Mouse (Mus musculus) gastrocnemius, postnatal 10 days (tissue): ENCODE results near the gene Wbp1. TPM values are rescaled to one million over a fixed set of nuclear protein-coding genes. Genes with fewer than 3 reads are reported as not detected.

Experiments
- DNase-seq: peaks from one replicate; pipeline ENCODE4 v3.0.0; 2021; ENCODE audit warnings: mixed read lengths
- total RNA-seq, 2 experiments: library from RNA; stranded (reverse); gene quantifications; 2 replicates each; pipeline ENCODE4 v1.2.3; 2021

Wbp1 gene
- total RNA-seq, 2 experiments from 2014 or later, result 48.0 to 52.3 TPM

- no peak for DNase-seq
Observed at GRCm38 (mm10) chr6:83116373-83117164, 4.8 kb downstream of the Wbp1 start.

- DNase-seq, result no peak
Observed at GRCm38 (mm10) chr6:83115682-83116372, 5.5 kb downstream of the Wbp1 start.

DNA sequence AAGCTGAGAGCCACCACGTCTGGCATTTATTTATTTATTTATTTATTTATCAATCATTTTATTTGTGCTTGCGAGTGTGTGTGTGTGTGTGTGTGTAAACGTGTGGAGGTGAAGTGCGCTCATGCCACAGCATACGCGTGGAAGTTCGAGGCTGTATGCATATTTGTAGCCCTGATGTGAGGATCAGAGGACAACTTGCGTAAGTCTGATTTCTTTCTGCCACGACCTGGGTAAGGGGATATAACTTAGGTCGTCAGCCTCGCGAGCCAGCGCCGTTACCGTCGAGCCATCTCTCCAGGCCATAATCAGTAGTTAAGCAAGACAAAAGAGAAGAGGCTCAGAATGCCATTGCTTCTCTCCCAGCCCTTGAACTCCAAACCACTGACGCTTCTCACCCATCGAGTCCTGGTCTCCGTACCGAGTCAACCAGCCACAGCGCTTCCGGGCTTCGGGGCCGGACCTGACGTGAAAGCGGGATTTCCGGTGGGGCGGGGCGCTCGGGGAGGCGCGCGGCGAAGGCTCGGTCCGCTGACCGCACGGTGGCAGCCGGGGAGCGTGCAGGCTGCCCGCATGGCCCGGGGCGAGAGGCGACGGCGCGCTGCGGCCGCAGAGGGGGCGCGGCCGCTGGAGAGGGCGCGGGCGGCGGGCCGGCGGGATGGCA, 6.2 kb downstream of the Wbp1 start, which contains the start of gene Mogs:
Gene Mogs, plus strand, starts transcription at position 486 of the 661 bp plus-strand sequence.
- DNase-seq, result peak; percentile 94

- no peak for DNase-seq
Observed at GRCm38 (mm10) chr6:83111510-83112136, 9.7 kb downstream of the Wbp1 start.

DNA sequence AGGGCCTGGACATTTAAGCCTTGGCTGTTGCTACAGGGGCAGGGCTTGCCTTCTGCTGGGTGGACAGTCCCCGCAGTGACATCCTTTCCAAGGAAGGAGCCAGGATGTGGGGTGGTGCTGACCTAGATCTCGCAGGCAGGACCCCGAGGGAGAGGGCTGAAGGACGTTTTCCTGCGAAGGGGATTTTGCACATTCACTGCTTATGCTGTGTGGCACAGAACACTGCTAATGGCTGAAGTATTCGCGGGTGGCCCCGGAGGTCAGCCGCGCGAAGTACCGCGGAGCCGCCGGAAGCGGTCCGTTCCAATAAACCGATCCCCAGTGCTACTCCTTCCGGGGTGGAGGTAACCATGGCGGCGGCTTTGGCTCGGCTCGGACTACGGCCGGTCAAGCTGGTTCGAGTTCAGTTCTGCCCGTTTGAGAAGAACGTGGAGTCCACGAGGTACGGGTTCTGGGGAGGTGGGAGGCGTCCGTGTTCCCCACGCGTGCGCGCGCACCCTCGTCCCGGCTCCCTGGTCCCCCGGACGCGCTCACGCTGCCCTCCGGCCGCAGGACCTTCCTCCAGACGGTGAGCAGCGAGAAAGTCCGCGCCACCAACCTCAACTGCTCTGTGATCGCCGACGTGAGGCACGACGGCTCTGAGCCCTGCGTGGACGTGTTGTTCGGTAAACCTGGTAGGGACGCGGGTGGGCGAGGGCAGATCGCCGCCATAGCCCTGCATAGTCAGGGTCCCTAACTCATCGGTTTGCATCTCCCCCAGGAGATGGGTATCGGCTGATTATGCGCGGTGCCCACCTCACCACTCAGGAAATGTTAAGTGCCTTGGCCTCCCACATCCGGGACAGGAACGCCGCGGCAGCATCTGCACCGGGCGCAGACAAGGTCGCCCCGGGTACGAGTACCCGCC, 12.3 kb downstream of the Wbp1 start, which contains the start of gene Mrpl53:
Gene Mrpl53, plus strand, starts transcription at position 279 of the 907 bp plus-strand sequence.
- peak; percentile 84 for DNase-seq

GRCm38 (mm10) chr6:83107566-83108400, 13.6 kb downstream of the Wbp1 start:
- peak; percentile 88 for DNase-seq

DNA sequence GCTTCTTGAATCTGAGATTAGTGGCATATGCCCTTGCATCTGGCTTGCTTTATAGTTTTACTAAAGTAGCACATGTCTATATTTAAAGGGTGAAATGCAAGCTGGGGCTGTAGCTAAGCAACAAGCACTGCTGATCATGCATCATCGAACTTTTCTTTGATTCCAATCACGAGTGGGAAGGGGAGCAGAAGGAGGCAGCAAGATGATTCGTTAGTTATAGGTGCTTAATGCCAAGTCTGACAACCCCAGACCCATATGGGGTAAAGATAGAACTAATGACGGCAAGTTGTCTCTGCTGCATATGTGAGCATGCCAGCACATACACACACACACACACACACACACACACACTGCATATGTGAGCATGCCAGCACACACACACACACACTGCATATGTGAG, 17.2 kb downstream of the Wbp1 start:
- DNase-seq, result no peak

DNA sequence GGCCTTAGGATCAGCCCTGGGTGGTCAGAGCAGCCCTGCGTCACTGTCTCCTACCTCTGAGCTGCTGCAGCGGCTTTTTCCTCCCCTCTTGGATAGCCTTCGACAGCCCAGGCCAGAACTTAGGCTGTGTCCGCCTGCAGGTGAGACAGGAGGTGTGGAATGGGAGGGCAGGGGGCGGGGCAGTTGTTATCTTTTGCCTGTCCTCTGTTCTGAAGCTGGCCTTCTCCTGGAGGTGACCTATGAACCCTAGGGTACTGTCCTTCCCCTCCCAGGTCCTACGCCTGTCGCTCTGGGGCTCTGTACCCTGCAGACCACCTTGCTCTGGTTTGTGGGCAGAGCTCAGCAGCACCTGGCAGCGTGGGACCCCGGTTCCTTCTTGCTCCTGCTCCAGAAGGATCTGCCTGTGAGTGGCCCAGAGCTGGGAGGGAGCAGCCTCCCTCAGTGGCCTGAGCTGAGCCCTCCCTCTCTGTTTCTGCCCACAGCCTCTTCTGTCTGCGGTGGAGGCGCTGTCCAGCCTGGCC, 18.2 kb downstream of the Wbp1 start:
- DNase-seq, result no peak

DNA sequence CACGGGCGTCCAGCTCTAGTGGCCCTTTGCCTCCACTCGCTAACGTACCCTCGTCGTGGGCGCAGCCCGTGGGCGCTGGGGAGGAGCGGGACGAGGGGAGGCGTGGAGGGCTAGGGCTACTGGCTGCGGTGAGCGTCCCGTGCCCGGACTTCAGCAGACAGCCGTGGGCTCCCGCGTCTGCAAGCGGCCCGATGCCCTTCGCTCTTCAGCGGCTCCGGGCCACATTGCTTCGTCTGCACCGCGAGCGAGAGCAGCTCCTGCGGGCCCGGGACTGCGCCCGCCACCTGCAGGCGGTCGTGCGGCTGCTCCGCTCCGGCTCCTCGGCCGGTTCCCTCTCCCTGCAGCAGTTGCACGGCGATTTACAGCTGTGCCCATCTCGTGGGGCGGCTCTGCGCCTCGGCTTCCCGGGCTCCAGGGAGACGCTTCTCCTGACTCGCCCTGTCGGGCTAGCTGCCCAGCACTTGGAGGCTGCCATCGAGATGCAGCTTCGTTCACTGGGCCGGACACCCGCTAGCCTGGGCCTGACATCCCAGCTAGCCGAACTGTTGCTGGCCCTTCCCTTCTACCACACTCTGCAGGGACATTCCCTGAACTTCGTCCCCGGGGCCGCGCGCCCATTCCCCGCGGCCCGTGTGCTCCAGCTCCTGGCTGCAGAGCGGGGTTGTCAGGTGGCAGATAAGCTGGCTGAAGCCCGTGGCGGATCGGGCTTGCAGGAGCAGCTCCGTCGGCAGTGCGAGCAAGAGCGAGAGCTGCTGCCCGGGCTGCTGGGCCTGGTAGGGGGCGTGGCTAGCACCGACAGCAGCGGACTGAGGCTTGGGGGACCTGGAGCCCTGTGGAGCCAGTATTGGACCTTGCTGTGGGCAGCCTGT, 19.4 kb downstream of the Wbp1 start:
- DNase-seq, result peak; percentile 70

DNA sequence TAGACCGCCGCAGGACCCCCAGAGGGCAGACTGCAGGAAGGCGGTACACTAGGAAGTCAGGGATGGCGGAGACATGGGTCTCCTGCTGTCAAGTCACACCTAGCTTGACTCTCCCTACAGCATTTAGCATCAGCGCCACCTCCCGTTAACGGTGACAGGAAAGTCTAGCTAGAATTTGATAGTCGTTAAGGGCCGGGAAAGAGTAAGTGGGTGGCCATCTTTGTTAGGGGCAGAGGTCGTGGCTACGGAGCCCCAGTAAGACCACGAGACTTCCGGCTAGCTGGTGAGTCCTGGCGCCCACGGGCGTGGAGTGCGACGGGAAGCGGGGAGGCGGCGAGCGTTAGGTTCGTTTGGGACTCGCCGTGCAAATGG, 20.1 kb downstream of the Wbp1 start, which contains the start of the genes Ccdc142 and Gm42688:
Gene Ccdc142, plus strand, starts transcription at position 286 of the 372 bp plus-strand sequence.
Gene Gm42688, plus strand, starts transcription at position 302 of the 372 bp plus-strand sequence.
- peak; percentile 79 for DNase-seq

- no peak for DNase-seq
Observed at GRCm38 (mm10) chr6:83098411-83098810, 22.9 kb downstream of the Wbp1 start.

- no peak for DNase-seq
Observed at GRCm38 (mm10) chr6:83095968-83096367, 25.4 kb downstream of the Wbp1 start.

GRCm38 (mm10) chr6:83092416-83093127, 28.8 kb downstream of the Wbp1 start:
- DNase-seq, result no peak

GRCm38 (mm10) chr6:83087926-83088260, 33.5 kb downstream of the Wbp1 start:
- no peak for DNase-seq

DNA sequence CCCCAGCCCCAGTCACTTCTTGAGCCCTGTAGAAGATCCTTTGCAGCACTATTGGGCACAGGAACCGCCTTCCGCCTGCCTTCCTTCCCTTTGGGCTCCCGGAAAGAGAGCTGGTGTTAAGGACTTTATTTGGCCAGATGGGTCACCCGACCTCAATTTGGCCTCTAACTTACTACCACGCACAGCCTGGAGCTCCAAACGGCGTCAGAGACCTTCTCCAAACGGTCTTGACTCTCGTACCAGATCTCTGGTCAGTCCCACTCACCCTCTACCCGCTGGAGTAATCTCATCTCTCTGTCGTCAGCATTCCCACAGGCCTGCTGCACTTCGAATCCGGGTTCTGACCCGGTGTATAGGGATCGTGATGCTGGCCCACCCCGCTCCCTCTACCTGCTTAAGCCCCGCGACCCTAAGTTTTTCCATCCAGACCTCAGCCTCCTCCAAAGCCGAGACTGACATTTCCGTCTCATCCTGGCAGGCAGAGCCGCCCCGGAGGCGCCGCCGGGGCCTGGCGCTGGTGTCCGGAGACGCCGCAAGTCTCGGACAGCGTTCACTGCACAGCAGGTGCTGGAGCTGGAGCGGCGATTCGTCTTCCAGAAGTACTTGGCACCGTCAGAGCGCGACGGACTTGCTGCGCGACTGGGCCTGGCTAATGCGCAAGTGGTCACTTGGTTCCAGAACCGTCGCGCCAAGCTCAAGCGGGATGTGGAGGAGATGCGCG, 34.0 kb downstream of the Wbp1 start:
- peak; percentile 42 for DNase-seq

GRCm38 (mm10) chr6:83086121-83087035, 35.0 kb downstream of the Wbp1 start, which contains the start of gene Lbx2:
Lbx2 (plus strand) TSS chr6:83086367.
- DNase-seq, result peak; percentile 25
